Mouse (Mus musculus): ENCODE data around the gene Fmo1.
A peak's percentile ranks its signal among the peaks of the same experiment; 100 is the strongest.

Gene Fmo1

DNA sequence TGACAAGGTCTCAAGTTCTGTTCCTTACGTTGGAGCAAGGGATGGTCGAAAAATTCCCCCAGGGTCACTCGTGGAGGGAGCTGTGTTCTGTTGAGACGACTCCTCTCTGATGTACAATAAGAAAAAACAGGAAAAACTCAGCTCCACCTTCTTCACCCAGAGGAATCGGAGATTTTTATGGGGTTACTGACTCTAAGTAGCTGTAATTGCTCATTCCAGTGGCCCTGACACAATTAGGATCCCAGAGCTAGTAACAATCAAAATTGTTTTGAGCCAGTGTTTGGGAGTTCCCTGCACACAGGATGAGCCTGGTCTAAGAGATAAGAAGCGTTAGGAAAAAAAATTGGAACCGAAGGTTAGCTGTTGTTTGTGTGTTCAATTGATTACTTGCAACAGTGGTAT, at the start of gene Fmo1:
Gene Fmo1 (minus strand): TSS at position 331 of the 402 bp plus-strand sequence.
- no peak for DNase-seq

DNA sequence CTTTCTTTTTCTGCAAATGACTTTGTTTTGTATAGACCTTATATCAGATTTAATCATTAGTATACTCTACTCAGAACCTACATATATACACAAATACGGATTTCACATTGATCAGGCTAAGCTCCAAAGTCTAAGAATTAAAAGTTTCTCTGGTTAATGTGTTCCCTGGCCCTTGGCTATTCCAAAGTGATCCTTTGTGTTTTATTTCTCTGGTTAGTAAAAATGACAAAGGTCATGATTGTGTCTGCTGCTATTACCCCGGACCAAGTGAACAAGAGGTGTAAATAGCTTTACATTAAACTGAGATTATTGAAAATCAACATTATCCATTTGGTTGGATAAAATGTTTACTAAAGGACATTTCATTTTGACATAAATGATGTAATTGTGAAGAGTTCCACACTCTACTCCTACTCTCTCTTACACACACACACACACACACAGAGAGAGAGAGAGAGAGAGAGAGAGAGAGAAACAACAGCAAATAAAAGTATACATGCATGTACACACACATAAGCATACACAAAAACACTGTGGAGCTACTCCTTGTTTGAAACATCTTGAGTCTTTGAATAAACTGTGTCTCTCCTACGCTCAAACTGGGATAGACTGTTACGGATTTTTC, 48.6 kb upstream of the Fmo1 start:
- no peak for DNase-seq

DNA sequence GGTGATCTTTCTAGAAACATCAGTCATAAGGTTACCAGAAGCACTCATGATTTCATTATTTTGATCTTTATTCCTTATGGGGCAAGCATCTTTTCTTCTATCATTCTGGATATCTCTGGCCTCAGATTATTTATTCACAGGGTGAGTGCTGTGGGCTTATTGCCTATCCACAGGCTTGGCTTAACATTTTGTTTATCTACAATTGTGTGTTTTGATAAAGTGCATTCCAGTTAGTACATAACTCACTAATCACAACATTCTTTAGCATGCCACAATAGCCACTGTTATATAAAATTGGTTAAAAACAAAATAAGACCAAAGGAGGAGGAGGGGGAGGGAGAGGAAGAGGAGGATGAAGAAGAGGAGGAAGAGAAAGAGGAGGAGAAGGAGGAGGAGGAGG, 45.7 kb upstream of the Fmo1 start:
- DNase-seq = no peak

DNA sequence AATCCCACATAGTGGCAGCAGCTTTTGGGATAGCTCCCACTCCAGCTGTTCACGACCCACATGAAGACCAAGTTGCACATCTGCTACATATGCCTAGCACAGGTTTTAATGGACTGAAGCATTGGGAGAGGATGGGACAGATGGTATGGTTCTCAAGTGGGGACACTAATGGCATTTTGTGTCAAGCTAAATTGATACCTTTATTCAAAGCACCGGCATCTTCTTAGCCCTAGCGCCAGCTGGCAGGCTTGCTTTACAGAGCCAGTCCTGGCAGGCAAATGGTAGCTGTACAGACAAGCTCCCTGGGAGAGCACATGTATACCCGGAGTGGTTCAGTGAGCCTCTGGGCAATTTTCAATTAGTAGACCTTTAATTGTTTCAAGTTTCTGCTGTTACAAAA, 35.5 kb upstream of the Fmo1 start:
- no peak for DNase-seq

- DNase-seq = no peak
These were observed 31.7 kb upstream of the Fmo1 start, which contains the start of gene Fmo2 for GRCm38 (mm10) chr1:162897838-162898811. Gene Fmo2 (minus strand): TSS chr1:162898726.

- peak; percentile 55 for DNase-seq
These were observed 29.5 kb upstream of the Fmo1 start for GRCm38 (mm10) chr1:162895900-162896299.

- DNase-seq = no peak
These were observed 26.6 kb upstream of the Fmo1 start for GRCm38 (mm10) chr1:162893014-162893413.

- DNase-seq = no peak
These were observed 25.6 kb upstream of the Fmo1 start for GRCm38 (mm10) chr1:162891980-162892451.

GRCm38 (mm10) chr1:162888646-162889045, 22.2 kb upstream of the Fmo1 start:
- DNase-seq = no peak

DNA sequence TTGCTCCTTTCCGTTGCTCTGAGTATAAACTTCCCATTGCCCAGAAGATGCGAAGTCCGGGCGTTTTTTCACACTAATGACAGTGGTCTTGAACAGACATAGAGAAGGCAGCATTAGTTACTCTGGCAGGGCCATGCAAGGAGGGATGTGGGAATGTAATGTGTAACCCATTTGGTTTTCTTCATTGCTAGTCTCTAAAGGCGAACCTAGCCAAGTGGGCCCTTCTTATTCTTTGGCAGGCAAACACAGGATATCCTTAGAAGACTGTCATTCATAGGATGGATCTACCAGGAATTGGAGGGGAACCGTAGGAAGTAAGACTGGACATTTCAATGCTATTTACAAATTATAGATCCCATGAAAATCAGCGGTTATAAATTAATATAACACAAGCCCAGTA, 21.2 kb upstream of the Fmo1 start:
- no peak for DNase-seq

DNA sequence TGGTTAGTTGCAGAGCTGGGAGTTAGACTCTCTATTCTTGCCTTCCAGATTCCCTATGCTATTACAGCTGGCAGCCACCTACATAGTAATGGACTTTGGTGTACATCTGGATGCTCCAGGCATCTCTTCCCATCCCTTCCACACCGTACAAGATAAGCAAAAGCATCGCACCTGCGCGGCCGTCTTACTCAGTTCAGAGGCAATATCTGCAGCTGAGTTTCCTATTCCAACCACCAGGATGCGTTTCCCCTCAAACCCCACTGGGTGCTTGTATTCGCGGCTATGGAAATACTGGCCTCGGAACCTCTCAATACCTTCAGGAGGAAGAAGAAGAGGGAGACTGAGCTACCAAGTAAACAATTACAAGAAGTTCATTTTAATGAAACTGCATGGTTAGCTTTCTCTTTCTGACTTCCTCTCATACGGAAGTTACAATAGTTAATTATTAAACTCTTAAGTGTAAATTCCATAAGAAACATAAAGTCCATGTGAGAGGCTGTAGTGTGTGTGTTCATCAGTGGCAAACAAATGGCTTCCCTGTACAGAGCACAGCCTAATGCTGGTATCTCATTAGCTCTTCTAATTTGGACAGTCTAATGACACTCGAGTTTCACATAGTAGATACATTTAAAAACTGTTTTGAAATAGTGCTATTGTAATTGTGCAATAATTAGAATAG, 19.9 kb upstream of the Fmo1 start:
- DNase-seq = no peak

DNA sequence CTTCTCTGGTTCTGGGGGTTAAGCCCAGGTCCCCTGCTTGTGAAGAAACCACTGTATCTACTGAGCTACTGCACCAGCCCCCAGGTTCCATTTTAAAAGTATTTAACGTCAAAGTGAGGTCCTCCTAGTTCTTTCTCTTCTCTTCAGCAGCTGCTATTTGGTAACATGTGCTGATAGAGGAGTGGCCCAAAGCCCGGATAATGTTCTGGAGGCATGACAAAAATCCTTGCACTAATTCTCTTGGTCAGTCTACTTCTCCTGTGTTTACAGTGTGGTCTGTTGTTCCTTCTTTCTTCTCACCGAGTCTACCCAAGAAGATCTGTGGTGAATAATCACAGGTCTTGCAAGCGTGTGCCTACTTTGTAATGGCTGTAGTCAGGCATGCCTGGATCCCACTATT, 16.3 kb upstream of the Fmo1 start:
- no peak for DNase-seq

DNA sequence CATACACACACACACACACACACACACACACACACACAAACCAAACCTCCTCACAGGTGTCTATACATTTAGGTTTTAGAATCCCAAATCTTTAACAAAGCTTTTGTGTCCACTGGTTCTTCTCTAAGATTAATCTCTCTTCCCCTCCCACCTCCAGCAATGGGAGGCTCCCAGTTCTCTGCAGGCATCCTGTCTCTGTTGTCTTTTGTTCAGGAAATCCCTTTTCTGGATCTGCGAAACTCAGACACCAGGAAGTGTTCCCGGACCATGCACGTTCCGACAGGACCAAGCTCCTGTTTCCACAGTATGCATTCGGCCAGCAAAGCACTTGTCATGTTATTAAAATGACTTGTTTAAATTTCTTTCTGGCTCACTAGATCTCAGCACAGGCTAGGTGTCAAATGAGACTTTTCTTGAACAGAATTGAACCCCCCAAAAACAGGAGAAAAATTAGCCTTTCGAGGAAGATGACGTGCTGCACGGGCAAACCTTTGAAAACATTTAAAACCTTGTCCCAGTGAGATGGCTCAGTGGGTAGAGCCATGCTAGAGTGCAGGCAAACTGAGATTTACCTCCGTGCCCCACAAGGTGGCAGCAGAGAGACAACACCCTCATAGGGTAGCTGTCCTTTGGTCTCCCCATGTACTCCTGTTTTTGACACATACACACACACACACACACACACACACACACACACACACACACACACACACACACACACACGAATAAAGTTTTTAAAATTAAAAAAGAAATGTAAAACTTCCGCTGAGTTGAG, 13.4 kb upstream of the Fmo1 start:
- DNase-seq = peak; percentile 29

- DNase-seq = no peak
These were observed 8.7 kb upstream of the Fmo1 start for GRCm38 (mm10) chr1:162875091-162875490.

- no peak for DNase-seq
These were observed 5.4 kb upstream of the Fmo1 start for GRCm38 (mm10) chr1:162871701-162872311.

GRCm38 (mm10) chr1:162870978-162871377, 4.6 kb upstream of the Fmo1 start:
- no peak for DNase-seq

DNA sequence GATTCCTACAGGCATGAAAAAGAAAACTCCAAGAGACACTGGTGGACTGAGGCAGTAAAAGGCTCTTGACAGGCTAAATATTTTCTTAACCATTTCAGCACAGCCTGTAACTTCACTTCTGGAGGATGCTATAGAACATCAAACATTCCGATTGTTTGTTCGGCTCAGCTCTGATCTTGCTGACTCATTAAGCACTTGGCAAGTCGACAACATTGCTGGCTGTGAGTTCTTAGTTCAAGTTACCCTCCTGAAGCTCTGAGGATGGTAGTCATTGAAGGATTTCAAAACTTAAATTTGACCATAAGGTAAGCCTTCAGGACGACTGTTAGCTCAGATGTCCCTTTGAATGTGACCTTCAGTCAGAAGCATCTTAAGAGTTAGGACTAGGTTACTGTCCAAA, 986 bp upstream of the Fmo1 start:
- no peak for DNase-seq

DNA sequence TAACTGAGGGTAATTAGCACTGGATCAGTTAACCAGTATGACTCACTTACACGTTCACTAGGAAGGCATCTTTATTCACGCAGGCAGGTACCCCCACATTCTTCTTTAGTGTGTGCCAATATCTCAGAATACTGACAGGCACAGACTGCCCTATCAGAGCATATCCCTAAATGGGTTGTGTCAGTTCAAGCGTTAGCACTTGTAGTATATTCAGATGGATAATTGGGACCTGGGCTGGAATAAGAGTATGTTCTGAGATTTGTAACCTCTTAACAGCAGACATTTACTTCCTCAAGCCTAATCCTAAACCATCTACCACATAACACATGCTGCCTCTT, 948 bp downstream of the Fmo1 start:
- DNase-seq = no peak

DNA sequence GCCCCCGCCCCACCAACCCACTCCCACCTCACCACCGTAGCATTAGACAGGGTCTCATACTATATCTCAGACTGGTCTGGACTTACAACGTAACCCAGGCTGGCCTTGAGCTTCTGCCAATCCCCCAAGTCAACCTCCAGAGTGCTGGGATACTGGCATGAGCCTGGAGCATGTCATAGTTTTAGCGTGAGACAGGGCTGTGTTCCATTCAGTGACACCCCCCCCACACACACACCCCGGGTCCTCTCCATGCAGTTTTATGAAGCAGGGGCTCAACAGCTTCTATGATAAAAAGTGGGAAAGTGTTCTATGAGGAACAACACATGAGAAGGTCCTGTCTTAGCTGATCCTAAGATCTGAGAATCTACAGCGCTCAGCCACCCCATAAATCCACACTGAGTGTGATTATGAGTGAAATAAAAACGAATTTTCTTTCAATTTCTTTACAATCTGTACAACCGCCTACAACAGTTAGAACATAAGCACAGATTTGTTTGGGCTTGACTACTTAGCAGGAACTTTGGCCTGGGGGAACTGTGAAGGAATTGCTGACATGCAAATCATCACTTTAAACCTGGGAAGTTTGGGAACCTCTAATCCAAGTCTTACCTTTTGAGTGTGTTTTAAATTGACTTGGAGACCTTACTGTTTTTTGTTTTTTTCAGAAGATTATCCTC, 1.5 kb downstream of the Fmo1 start:
- DNase-seq = no peak

DNA sequence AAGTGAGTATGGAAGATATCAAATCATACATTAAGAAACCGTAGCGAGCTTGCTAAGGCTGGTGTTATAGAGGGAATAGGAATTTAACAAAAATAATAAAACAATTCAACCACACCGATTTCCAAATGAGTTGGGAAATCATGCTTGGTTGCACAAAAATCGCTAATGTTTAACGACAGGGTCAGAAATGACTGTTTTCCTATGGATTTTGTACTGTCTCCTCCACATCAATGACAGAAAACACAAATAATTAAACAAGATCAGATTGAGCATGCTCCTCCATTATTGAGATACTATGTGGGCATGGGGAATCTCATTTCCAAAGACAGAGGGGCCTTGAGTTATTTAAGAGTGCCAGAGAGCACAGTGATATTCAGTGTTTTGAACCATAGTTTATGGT, 2.1 kb downstream of the Fmo1 start:
- no peak for DNase-seq

DNA sequence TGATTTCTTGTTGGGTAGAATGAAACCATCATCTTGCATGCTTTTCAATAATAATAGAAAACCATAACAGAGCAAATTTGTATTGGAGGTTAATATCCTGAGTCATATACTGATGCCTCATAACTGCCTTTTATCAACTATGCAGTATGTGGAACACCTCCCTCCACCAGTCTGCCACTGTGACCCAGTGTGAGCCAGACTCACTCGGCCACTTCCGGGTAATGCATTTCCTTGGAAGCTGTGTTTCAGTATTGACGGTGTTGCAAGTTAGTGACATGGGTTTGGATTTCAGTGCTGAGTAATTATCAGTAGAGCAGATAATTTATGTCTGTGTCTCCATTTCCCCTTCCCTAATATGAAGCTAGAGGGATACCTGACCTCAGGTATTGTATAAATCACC, 2.8 kb downstream of the Fmo1 start:
- DNase-seq = no peak

DNA sequence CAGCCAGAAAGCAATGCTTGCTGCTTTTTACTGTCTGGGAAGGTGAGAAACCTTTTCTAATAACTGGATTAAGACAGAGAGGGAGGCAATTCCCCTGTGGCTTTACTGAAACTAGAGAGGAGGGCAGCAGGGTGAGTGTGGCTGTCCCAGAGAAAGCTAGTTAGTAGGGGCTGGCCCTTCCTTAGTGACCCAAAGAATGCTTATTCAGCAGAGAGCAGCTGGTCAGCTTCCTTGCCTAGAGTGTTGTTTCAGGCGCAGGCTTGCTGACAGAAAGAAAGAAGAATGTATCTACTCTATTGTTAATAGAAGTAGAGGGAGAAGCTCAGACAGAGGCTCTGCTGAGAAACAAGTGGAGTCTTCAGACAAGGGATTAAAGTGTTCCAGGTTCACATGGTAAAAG, 4.1 kb downstream of the Fmo1 start:
- DNase-seq = no peak
